Mouse (Mus musculus): ENCODE measurements around the gene Gnmt. TPM values are rescaled to one million over a fixed set of nuclear protein-coding genes. Genes with fewer than 3 reads are reported as not detected.

The Gnmt gene
- polyA plus RNA-seq (2012; ENCODE audit: low replicate concordance): 0.85 and 1.8 TPM in 2 replicates

DNA sequence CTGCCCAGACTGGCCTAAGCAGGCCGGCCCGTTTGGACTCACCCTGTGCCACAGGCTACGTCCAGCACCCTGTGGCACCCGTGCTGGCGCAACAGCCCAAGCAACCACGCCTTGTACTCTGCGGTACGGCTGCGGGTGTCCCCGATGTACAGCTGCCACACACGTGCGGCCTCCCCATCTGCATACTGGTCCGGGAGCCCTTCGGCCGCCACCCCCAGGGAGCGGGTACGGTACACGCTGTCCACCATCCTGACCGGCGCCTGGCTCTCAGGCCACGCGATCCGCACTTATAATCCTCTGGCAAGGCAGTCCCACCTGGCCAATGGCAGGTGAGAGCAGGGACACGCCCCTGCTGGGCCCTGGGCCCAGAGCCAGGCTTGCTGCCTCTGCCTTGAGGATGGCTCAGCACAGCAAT is at the start of gene Gnmt:
Gene Gnmt (minus strand): TSS at position 265 of the 415 bp plus-strand sequence.

DNA sequence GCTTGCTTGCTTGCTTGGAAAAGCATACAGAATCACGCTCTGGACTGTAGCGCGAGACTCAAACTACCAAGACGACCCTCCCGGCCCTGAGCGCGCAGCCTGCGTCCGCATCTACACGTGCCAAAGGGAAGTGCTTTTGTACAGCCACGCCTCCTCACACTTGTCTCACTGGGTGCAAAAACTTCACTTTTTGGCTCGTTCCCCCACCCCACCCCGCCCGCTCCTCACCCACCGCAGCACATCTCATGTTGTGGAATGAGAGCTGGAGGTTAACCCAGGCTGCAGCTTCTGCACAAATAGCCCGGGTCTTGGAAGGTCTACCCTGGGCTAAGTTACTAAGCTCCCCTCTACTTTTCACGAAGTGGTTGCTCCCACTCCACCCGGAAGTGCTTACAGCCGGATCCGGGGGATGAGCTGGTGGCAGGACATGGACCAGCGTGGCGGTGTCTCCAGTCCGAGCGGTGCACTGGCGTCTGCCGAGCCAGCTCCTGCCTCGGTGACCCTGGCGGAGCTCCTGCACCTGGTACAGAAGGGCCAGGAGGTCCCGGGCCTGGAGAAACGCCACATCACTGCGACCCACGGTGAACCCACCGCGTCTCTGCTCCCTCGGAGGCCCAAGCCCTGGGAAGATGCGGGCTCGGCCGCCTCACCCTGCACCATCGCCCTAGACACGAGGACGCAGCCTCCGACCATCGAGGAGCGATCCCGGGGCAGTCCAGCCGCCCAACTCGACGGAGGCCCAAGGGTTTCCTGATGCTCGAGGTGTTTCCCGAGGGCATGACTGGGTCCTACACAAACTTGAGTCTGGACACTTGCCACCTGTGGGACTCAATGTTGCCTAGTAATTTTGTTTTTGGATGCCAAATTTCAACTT is 43.7 kb upstream of the Gnmt start, which contains the start of gene 2310039H08Rik:
Gene 2310039H08Rik (plus strand): TSS at position 232 of the 874 bp plus-strand sequence.

DNA sequence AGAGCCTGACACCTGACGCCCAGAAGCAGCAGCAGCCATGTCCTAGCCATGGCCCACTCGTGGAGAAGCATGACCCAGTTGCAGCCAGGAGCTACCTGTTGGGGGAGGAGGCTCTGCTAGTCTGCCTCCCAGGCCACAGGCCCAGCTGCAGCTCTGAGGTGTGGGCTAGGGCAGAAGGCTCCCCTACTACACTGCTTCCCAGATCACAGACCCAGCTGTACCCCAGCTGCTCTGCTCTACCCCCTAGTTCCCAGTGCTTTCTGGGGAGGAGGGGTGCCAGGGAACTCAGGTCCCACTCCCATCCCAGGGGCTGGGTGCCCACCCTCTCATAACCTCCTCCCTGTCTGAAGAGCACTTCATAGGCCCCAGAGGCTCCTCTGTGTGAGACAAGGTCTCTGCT is 34.6 kb upstream of the Gnmt start, which contains the start of gene Ptcra:
Gene Ptcra (minus strand): TSS at position 169 of the 400 bp plus-strand sequence.

DNA sequence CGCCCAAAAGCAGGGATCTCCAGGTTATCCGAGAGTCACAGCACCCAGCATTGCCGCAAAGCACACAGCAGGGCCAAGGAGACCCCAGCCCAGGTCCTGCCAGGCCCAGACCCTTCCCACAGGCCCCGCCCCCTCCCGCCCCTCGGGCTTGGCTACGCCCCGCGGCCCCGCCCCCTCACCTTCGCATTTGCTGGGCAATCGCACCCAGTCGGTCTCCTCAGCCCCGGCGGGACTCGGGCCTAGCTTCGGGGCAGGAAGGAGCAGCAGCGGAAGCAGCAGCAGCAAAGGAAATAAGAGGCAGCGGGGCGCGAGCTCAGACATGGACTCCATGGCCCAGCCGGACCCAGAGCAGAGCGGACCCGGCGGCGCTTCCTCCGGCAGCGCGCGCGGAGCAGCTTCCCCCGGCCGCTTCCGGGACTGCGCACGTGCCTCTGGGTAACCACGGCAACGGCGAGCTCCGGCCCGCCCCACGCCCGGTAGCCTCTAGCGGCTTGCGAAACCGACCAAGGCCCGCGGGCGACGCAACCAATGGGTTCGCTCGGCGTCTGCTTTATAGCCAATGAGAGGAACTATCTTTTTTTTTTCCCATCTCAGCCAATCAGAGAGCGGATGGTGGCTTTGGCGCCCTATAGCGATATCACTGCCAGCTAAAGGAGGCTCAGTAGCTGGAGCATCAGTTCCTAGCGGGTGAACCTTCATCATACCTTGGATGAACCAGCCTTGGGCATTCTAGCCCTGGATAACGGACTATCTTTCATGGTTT is 23.0 kb upstream of the Gnmt start, which contains the start of gene Cnpy3:
Gene Cnpy3 (minus strand): TSS at position 421 of the 763 bp plus-strand sequence.

DNA sequence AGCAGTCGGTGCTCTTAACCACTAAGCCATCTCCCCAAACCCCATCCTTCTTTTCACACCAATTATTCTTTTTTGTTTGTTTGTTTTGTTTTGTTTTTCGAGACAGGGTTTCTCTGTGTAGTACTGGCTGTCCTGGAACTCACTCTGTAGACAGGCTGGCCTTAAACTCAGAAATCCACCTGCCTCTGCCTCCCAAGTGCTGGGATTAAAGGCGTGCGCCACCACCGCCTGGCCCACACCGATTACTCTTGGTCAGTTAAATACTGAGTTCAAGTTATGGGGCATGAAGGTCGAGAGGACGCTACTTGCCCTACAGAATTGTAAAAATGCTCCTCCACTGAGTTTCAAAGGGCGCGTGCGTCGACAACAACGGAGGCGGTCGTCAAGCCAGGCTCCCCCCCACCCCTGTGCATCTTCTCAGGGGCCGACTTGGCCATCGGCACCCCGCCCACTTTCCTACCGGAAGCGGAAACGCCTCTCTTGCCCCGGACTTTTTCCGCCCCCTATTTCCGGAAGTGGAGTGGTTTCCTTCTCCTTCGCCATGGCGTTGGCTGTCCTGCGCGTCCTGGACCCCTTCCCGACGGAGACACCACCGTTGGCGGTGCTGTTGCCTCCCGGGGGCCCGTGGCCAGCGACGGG is 17.9 kb downstream of the Gnmt start, which contains the start of gene Pex6:
Gene Pex6 (plus strand): TSS at position 505 of the 639 bp plus-strand sequence.

DNA sequence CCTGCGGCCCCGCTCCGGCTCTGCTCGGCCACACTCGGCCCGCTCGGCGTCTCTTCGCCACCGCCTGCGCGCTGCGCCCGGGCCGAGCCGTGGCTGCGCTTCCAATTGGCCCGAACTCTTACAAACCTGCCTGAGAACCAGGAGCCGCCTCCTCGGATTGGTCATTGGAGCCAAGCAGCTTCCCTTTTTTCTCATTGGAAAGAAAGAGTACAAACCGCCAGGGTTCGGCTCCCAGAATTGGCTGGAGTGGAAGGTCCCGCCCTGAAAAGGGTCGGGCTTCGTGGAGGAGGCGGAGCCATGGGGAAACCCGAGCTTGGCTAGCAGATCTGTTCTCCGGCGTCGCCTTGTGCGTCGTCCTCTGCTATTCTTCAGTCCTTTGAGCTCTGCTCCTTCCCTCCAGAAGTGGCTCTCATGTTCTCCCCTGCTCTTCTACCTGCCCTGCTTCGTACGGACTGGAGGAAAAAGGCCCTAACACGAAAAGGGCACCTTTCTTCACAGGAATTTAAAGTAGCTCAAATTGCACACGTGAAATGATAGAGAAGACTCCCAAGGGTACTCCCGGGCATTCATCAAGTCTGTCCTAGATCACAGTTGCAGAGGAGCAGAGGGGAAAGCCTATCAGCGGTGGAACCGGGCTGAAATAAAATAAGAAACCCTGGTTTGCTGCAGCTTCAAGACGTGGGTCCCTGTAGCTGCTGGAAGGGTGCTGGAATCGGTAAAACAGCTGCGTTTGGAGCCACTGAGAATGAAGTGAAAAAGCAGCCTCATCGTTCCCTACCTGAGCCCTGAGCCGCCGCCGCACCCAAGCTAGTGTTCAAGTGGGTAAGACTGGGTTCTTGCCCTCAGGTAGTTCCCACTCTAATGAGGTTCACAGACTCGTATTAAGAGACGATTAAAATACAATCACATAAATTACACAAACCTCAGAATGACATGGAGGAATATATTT is 23.8 kb downstream of the Gnmt start, which contains the start of gene Ppp2r5d:
Gene Ppp2r5d (minus strand): TSS at position 225 of the 949 bp plus-strand sequence.

DNA sequence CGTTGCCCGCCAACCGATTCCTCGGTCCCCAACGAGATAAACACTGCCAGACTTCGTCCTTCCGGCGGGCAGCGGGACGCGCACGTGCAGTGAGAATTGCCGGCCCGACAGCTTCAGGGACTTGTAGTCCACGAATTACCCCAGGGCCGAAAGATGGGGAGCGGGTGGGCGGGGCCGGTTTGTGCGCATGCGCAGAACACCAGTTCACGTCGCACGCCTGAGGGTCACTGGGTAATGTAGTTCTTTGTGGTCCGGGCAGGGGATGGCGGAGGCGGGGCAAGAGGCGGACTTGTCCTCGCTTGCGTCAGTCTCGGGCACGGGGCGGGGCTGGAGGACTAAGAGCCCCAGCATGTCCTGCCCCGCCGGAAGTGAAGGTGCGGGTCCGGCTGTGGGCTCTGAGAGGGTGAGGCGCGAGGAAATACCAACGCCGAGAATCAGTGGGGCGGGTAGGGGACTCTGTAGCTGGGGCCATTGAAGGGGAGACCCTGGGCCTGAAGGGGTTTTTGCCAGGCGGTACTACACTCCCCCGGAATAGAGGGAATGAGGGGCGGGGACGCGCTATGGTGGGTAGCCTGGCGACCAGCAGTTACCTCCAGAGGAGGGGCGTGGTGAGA is 48.1 kb downstream of the Gnmt start, which contains the start of gene Klhdc3:
Gene Klhdc3 (minus strand): TSS at position 155 of the 614 bp plus-strand sequence.

DNA sequence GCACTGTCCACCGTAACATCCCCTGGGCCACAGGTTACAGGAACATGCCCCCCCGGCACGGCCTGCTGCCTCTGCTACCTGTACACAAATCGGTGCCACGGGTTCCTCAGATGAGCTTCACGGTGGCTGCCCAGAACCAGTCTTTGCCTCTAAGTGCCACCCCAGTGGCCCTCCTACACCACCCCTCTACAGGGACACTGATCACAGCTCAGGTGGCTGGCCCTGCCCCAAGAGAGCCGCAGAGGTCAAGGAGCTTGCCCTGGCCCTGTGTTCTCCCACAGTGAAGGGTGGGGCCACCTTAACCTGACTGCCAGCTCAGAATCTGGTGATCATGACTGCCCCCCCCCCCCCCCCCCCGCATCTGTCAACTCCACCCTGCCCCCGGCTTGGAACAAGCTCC is 50.6 kb downstream of the Gnmt start, which contains the start of gene Mea1:
Gene Mea1 (plus strand): TSS at position 378 of the 400 bp plus-strand sequence.

Other genes starting within 250 kb of the Gnmt start
- gene Ttbk1, start 241.5 kb downstream of the Gnmt start, polyA plus RNA-seq (2012; ENCODE audit: low replicate concordance): 3.0 and 6.6 TPM in 2 replicates
- gene Dnph1, start 232.5 kb downstream of the Gnmt start, polyA plus RNA-seq (2012; ENCODE audit: low replicate concordance): 1.2 and 3.1 TPM in 2 replicates
- 13.9 and 26.4 TPM in 2 replicates for gene Cul9, start 182.8 kb downstream of the Gnmt start, polyA plus RNA-seq (2012; ENCODE audit: low replicate concordance)
- gene Srf, start 173.0 kb downstream of the Gnmt start, polyA plus RNA-seq (2012; ENCODE audit: low replicate concordance): 156 and 269 TPM in 2 replicates
- 0.14 and 0.42 TPM in 2 replicates for gene Ptk7, start 99.7 kb downstream of the Gnmt start, polyA plus RNA-seq (2012; ENCODE audit: low replicate concordance)
- 18.7 and 38.4 TPM in 2 replicates for gene Klc4, start 83.1 kb downstream of the Gnmt start, polyA plus RNA-seq (2012; ENCODE audit: low replicate concordance)
- 255 and 478 TPM in 2 replicates for gene Mrpl2, start 82.9 kb downstream of the Gnmt start, polyA plus RNA-seq (2012; ENCODE audit: low replicate concordance)
- 12.2 and 17.3 TPM in 2 replicates for gene Cul7, start 78.8 kb downstream of the Gnmt start, polyA plus RNA-seq (2012; ENCODE audit: low replicate concordance)
- 23.1 and 32.5 TPM in 2 replicates for gene Rrp36, start 54.8 kb downstream of the Gnmt start, polyA plus RNA-seq (2012; ENCODE audit: low replicate concordance)
- gene Mea1, start 50.4 kb downstream of the Gnmt start, polyA plus RNA-seq (2012; ENCODE audit: low replicate concordance): 79.8 and 115 TPM in 2 replicates
- 113 and 240 TPM in 2 replicates for gene Klhdc3, start 48.3 kb downstream of the Gnmt start, polyA plus RNA-seq (2012; ENCODE audit: low replicate concordance)
- gene Ppp2r5d, start 24.1 kb downstream of the Gnmt start, polyA plus RNA-seq (2012; ENCODE audit: low replicate concordance): 46.9 and 60.4 TPM in 2 replicates
- 42.8 and 56.8 TPM in 2 replicates for gene Pex6, start 17.7 kb downstream of the Gnmt start, polyA plus RNA-seq (2012; ENCODE audit: low replicate concordance)
- gene Cnpy3, start 23.0 kb upstream of the Gnmt start, polyA plus RNA-seq (2012; ENCODE audit: low replicate concordance): 189 and 315 TPM in 2 replicates
- 0.14 and 0.18 TPM in 2 replicates for gene Ptcra, start 34.5 kb upstream of the Gnmt start, polyA plus RNA-seq (2012; ENCODE audit: low replicate concordance)
- 65.1 and 146 TPM in 2 replicates for gene 2310039H08Rik, start 43.5 kb upstream of the Gnmt start, polyA plus RNA-seq (2012; ENCODE audit: low replicate concordance)
- 3.3 and 8.9 TPM in 2 replicates for gene Rpl7l1, start 53.5 kb upstream of the Gnmt start, polyA plus RNA-seq (2012; ENCODE audit: low replicate concordance)
- gene Bicral, start 129.3 kb upstream of the Gnmt start, polyA plus RNA-seq (2012; ENCODE audit: low replicate concordance): 34.9 and 36.9 TPM in 2 replicates
- 22.4 and 41.4 TPM in 2 replicates for gene Tbcc, start 161.5 kb upstream of the Gnmt start, polyA plus RNA-seq (2012; ENCODE audit: low replicate concordance)
- not detected in 2 replicates for gene Prph2, start 181.3 kb upstream of the Gnmt start, polyA plus RNA-seq (2012; ENCODE audit: low replicate concordance)

Data from hematopoietic multipotent progenitor cell, adult 10-12 weeks (in vitro differentiated cells).